Mouse (Mus musculus) ES-Bruce4 (cell line): ENCODE measurements around the gene Disp1.

Source experiments
- CTCF ChIP-seq: IDR thresholded peaks from one replicate; pipeline ENCODE4 v1.8.1; 2011; ENCODE audit warnings: low read depth, low read length
- POLR2A ChIP-seq: IDR thresholded peaks from one replicate; pipeline ENCODE4 v1.8.1; 2011; ENCODE audit warnings: low read length; ENCODE audit not compliant: insufficient read depth

DNA sequence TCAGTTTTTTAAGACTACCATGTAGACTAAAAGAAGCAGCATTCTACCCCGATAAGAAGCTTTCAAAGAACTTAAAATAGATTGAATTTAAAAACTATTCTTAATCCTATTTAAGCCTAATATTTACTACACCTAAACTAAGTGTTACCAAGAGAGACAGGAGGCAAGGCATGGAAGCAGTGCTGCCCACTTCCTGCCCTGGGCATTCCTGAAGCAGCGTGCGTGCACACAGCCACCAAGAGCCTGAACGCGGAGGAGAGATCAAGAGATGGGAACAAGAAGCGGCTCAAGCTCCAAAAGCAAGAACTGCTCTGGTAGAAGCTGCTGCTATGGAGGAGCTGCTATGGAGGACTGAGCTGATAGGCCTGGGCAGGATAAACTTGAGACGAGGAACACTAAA lies 106.2 kb downstream of the Disp1 start:
- TF ChIP-seq CTCF (no peak), POLR2A (no peak)
